Comparison of ENCODE assay signal across 7 mouse cellular contexts in the genomic region with DNA sequence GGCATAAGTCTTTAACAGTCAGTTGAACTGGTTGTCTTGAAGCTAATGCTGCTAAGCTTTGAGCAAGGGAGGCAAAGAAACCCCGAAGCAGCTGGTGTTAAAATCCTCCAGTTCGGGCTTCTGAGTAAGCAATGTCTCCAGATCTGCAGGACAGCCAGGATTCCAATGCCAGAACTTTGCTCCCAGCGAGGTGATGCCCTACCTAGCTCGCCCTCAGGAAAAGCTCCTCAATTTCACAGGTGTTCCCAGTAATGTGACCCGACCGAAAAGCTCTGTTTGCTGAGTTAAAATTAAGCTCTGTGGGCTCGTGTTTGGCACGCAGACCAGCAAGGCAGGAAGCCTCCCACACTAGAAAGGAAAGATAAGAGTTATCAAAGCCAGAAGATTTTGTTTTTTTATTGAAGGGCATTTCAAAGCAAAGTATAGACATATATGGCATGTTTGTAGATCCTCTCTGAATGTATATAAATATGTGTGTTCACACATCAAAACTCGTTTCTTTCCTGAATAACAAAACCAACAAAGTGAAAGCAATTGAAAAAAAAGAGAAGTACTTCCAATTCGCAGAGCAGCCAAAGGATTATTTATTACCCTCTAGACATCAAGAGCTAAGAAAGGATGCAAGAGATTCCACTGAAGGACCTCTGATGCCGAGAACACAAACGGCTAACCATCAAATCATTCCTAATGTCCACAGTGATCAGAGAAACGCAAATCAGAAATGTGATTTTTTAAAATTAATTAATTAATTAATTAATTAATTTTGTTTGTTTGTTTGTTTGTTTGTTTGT. TPM values are rescaled to one million over a fixed set of nuclear protein-coding genes. Genes with fewer than 3 reads are reported as not detected.
DNase-seq lines count a peak whose midpoint lies in the region; ATAC-seq lines count a peak whose summit lies in the region.

No protein-coding gene starts in this region.

- intact Hi-C loops in left cerebral cortex, postnatal 4 days (cut with DNase I) = no loop called here

- DNase-seq in kidney, adult 9 months = peak; percentile 67
- no peak for DNase-seq in kidney, postnatal 4 days
- DNase-seq in 416B (ENCODE audit: low read depth) = peak; percentile 45
- no peak for DNase-seq in layer of hippocampus, adult 9-10 months (ENCODE audit: low spot score)
- no peak for DNase-seq in left cerebral cortex, postnatal 4 days

- ATAC-seq in CD4-positive, CD25-positive, alpha-beta regulatory T cell, adult 4 months = peak; percentile 60
- ATAC-seq in inflammation-experienced regulatory T-cells, adult 6 months = peak; percentile 56

RNA-seq across cellular contexts. Expression of a gene that starts 20.8 kb away (rescaled TPM):
- polyA plus RNA-seq in CD4-positive, CD25-positive, alpha-beta regulatory T cell, adult 4 months (2017; shearing (Covaris generic)) = 1 to 10 TPM; 2.3 to 3.2 TPM
- 1 to 10 TPM; 3.6 to 4.7 (median 3.9) TPM for polyA plus RNA-seq in inflammation-experienced regulatory T-cells, adult 6 months (2017; shearing (Covaris generic))
- 10 to 100 TPM; 12.5 to 14.1 TPM for total RNA-seq in left cerebral cortex, postnatal 4 days (2021)

RNA-seq across cellular contexts. Expression of a gene that starts 45.9 kb away (rescaled TPM):
- polyA plus RNA-seq in CD4-positive, CD25-positive, alpha-beta regulatory T cell, adult 4 months (2017; shearing (Covaris generic)) = 10 to 100 TPM; 59.1 to 63.2 TPM
- polyA plus RNA-seq in inflammation-experienced regulatory T-cells, adult 6 months (2017; shearing (Covaris generic)) = 10 to 100 TPM; 42.3 to 70.1 (median 59.4) TPM
- 10 to 100 TPM; 28.4 to 30.1 TPM for total RNA-seq in left cerebral cortex, postnatal 4 days (2021)

Comparison
In these comparisons a context has a peak if more than half of its experiments do, and no peak if none do; other contexts are left out.
1. DNase-seq: peak in kidney, adult 9 months (single experiment) and 416B (single experiment); none in kidney, postnatal 4 days (0 of 2), layer of hippocampus, adult 9-10 months (single experiment) and left cerebral cortex, postnatal 4 days (single experiment).